Mouse (Mus musculus) spleen, postnatal 10 days (tissue): Measurements from ENCODE around the gene Eefsec.

ENCODE experiments used
- DNase-seq, 2 experiments: peaks; one replicate each; pipeline ENCODE4 v3.0.0; 2021 to 2022; ENCODE audit warnings: low spot score in 2 of 2

Eefsec gene

DNA sequence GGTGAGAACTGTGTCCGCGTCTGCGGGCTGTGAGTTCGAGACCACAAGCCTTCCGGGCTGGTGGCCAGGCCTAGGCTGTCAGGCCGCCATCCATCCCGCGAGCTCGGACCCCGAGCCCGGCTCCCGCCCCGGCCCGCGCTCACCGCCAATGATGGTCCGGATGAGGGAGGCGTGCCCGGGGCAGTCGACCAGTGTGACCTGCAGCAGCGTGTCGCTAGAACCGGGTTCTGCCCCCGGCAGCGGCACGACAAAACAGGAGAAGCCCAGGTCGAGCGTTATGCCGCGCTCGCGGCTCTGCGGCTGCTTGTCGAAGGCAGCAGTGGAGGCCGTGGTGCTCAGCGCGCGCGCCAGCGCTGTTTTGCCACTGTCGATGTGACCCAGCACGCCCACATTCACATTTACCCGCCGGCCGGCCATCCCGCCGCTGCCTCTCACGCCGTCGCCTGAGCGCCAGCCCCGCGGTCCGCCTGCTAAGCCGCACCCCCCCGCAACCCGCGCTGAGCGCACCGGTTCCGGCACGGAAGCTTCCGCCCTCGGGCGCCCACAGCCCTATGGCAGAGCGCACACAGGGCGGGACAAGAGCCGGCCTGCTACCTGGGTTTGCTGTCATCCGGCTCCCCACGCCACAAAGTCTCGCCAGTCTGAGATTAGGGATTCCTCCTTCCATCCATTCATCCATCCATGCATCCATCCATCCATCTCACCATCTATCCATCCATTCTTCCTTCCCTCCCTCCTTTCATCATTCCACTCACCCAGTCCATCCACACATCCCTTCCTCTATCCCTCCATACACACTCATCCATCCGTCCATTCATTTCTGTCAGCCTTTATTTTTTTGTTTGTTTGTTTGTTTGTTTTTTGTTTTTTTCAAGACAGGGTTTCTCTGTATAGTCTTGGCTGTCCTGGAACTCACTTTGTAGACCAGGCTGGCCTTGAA, at the start of gene Eefsec:
Eefsec (minus strand) TSS at position 477 of the 940 bp plus-strand sequence.
- peak; percentile 89 for DNase-seq

- DNase-seq = no peak
Observed at GRCm38 (mm10) chr6:88493712-88494111, 47.4 kb upstream of the Eefsec start.

- no peak for DNase-seq
Observed at GRCm38 (mm10) chr6:88490629-88491354, 44.5 kb upstream of the Eefsec start.

DNA sequence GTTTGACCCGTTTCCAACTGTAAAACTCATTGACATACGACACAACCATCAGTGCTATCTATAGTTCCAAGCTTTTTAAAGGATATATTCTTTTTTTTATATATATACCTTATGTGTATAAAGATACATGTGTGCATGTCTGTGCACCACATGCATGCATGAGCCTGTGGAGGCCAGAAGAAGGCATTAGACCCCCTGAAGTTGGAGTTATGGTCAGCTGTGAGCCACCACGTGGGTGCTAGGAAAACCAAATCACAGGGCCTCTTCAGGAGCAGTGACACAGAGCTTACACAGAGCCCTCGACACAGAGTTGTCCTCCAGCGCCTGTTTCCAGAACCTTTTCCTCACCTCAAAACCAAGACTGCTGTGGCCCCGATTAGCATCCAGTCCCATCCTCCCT, 43.5 kb upstream of the Eefsec start:
- no peak for DNase-seq

DNA sequence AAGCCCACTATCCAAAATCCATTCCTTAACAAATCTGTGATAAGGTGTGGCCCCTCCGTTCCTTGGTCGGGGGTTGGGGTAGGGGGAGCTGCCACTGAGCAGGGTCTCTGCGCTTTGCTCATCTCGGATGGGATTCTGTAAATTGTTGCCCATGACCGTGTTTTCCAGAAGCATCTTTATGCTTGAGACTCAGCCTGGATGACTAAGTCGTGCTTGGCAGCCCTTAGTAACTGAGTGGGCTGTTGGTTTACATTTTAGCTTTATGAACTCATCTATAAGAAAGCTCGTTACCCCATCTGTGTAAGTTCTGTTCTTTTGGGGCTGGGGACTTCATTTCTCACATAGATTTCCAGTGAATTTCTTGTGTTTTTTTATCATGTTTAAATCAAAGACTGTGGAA, 42.7 kb upstream of the Eefsec start:
- no peak for DNase-seq

DNA sequence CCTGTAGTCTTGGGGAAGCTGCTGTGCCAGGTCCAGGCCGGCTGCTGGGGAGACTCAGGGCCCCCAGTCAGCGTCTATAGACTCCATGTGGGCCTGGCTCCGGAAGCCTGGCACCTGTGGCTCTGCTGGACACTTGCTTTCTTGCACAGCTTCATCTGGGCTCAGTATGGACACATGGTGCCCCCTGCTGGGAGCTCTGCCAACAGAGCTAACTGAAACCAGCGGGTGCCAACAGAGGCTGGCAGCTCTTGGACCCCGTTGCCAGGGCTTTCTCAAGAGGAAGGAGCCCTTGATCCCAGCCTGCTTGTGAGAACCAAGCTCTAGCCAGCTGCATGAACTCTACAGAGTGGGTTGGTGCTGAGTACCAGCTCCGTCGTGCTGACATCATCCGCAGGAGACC, 40.6 kb upstream of the Eefsec start:
- DNase-seq = peak; percentile 35 to 68

DNA sequence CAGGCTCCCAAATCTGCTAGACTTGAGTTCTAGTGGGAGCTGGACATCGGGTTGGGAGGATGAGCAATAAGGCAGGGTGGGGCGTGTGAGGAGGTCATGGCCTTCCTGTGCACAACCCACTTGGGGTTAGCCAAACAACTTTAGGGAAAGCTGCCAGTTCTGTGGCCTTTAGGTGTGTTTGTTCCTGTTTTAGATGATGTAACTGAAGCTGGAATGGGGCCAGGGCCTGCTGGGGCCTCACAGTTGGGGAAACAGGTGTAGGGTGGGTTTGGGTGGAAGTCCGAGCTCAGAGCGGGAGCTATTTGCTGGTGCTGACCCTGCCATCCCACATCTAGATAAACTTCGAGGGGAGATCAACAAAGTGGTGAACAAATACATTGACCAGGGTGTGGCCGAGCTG, 39.0 kb upstream of the Eefsec start:
- DNase-seq = no peak

- DNase-seq = no peak
Observed at GRCm38 (mm10) chr6:88483913-88484312, 37.6 kb upstream of the Eefsec start.

GRCm38 (mm10) chr6:88483111-88483510, 36.8 kb upstream of the Eefsec start:
- DNase-seq = no peak

DNA sequence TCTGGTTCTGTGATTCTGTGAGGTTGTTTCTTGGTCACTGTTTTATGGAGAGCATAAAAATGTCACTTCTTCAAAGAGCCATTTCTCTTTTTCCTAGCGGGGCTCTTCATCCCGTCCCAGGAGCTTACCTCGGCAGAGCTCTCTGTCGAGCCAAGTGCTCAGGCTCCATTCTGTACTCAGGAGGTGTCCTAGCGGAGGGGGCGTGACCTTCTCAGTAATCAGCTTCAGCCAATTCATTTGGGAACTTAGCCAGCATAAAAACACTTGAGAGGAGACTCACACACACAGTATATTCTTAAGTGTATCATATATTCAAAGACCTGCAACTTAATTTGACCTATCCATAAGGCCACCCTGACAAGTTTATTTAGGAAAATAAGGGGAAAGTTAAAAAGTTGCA, 34.1 kb upstream of the Eefsec start:
- no peak for DNase-seq

GRCm38 (mm10) chr6:88469878-88470277, 23.5 kb upstream of the Eefsec start:
- DNase-seq = no peak

DNA sequence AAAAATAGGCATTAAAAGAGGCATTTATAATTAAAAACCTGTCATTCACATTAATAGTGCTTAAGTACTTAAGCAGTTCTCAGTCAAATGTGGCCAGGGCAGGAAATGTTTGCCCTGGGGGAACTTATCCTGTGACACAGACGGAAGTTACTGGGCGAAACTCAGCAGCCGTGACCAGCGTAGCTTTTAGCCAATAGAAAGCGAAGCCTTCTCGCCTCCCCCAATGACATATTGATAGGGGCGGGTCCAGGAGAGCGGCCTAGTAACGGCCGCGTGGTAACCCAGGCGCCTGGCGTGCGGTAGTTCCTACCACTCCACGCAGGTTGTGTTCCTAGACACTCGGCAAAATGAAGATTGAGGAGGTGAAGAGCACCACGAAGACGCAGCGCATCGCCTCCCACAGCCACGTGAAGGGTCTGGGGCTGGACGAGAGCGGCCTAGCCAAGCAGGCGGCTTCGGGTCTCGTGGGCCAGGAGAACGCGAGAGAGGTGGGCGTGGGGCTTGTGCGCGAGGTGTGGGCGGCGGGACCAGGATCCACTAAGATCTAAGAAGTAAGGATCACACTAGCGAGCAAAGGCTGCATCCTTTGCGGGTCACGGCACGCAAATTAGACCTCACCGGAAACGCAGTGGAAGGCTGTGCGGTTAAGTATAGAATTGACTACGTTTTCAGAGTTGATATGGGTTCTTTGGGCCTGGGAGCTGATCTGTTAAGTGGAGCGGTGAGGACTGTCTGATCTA, 19.0 kb upstream of the Eefsec start, which contains the start of gene Ruvbl1:
Ruvbl1 (plus strand) TSS at position 229 of the 740 bp plus-strand sequence.
- DNase-seq = peak; percentile 83 to 91

- DNase-seq = no peak
Observed at GRCm38 (mm10) chr6:88454545-88454944, 8.2 kb upstream of the Eefsec start.

DNA sequence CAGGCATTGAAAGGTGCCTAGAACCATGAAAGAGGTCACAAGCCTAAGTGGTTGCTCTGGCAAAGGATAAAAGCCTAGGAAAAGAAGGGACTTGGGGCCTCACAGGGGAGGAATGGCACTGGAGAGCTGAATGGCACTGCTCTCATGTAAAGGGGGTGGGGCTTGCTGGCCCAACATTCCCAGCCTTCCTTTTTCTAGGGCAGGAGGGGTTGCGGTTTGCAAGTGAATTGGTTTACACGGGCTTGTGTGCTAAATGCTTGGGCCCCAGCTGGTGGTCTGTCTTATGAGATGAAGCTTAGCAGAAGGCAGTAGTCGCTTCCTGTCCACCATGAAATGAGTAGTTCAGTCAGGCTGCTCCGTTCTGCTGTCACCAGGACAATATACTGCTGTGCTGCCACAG, 1.1 kb upstream of the Eefsec start:
- DNase-seq = no peak

DNA sequence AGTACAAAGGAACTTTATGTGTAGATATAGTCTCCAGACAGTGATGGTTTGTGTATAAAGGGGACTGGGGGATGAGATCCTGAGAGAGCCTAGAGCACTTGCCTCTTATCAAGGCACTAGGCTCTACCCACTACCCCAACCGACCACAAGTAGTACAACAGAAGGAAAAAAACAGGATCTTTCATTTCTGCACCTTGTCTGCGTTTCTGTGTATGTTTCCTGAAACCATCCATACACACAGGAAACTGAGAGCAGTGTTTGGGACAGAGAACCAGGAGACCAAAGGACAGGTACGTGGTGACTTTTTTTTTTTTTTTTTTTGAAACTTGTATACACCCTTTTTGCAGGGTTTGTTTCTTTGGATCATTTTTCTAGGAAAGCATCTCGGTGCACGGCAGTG, 678 bp downstream of the Eefsec start:
- DNase-seq = no peak

DNA sequence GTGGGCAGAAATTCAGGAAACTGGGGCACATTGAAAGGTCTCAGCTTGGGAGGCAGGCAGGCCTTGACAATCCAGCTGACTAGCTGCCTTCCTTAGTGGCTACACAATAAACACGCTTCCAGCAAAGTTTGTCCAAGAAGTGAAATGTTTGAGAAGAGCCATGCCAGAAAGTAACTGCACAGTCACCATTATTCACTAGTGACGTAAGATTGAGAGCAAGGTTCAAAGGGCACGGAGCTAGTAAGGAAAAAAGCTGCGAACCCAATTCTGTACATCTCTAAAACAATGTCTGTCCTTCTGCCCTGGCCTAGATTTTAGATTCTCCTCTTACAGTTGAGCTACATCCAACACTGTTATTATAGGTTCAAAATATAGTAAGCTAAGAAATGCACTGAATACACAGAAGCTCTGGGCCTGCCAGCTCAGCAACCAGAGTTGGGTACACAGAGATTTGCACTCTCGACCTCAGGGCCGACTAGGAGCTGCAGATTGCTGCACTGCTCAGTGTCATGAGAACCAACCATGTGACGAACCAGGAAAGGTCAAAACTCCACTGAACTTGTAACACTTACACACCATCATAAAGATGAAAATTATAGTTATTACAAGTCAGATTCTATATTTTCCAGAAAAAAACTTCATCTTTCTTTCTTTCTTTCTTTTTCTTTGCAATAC, 2.1 kb downstream of the Eefsec start:
- no peak for DNase-seq

- no peak for DNase-seq
Observed at GRCm38 (mm10) chr6:88443446-88443845, 2.9 kb downstream of the Eefsec start.

- no peak for DNase-seq
Observed at GRCm38 (mm10) chr6:88442551-88442950, 3.8 kb downstream of the Eefsec start.

DNA sequence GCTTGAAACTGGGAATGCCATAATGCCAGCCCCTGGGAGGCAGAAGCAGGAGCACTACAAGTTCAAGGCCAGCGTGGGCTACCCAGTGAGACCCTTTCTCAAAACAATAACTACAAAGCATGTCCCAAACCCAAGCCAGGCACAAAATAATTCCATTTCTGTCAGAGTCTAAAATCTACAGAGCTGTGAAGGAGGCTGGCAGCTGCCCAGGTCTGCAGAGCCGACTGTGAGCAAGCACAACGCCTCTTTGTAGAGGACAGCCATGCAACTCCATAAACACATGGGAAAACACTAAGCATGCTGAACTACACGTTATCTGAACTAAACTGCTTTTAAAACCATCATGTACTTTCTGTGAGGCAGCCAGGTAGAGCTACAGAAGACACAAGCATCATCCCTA, 7.3 kb downstream of the Eefsec start:
- DNase-seq = no peak

- DNase-seq = no peak
Observed at GRCm38 (mm10) chr6:88435609-88436008, 10.7 kb downstream of the Eefsec start.

GRCm38 (mm10) chr6:88431202-88431601, 15.1 kb downstream of the Eefsec start:
- DNase-seq = peak in 1 of 2 experiments; percentile 32
